Mouse (Mus musculus) limb, embryonic 13.5 days (tissue): ENCODE data around the gene Tesk1. TPM values are rescaled to one million over a fixed set of nuclear protein-coding genes. Genes with fewer than 3 reads are reported as not detected.

Experiments
- ATAC-seq: fragments of 200-750 bp; cut with Nextera tagmentation; 2 replicates; pipeline ENCODE4 v1.8.0; 2017; ENCODE audit warnings: low read depth, moderate number of reproducible peaks, moderate TSS enrichment; ENCODE audit not compliant: low FRiP score
- H3K27ac ChIP-seq: fragments of 300-500 bp; sonication (generic); 2 replicates; pipeline ENCODE4 v1.5.1; 2015; ENCODE audit warnings: inconsistent platforms, mild to moderate bottlenecking, moderate library complexity
- H3K27me3 ChIP-seq: fragments of 300-500 bp; sonication (generic); 2 replicates; pipeline ENCODE4 v1.6.1; 2015; ENCODE audit warnings: mild to moderate bottlenecking, inconsistent platforms
- H3K36me3 ChIP-seq: fragments of 300-500 bp; sonication (generic); 2 replicates; pipeline ENCODE4 v1.6.1; 2015; ENCODE audit warnings: inconsistent platforms, mild to moderate bottlenecking, moderate library complexity
- H3K4me1 ChIP-seq: fragments of 300-500 bp; sonication (generic); 2 replicates; pipeline ENCODE4 v1.6.1; 2015; ENCODE audit warnings: inconsistent platforms
- H3K4me2 ChIP-seq: fragments of 300-500 bp; sonication (generic); replicated peaks from 2 replicates; pipeline ENCODE4 v1.6.1; 2015; ENCODE audit warnings: inconsistent platforms, mild to moderate bottlenecking, moderate library complexity
- H3K4me3 ChIP-seq: fragments of 300-500 bp; sonication (generic); 2 replicates; pipeline ENCODE4 v1.5.1; 2015; ENCODE audit warnings: moderate library complexity, mild to moderate bottlenecking, inconsistent platforms
- H3K9ac ChIP-seq: fragments of 300-500 bp; sonication (generic); 2 replicates; pipeline ENCODE4 v1.6.1; 2015; ENCODE audit warnings: mild to moderate bottlenecking, inconsistent platforms
- H3K9me3 ChIP-seq: fragments of 300-500 bp; sonication (generic); 2 replicates; pipeline ENCODE4 v1.6.1; 2016; ENCODE audit warnings: inconsistent platforms
- WGBS: fragments of 180-500 bp; shearing (Covaris S2); methylation state at CpG from one replicate; pipeline ENCODE4 v1.1.7; 2015; 5-methylcytosine and 5-hydroxymethylcytosine counted together
- polyA plus RNA-seq: library from polyadenylated mRNA; unstranded; fragments of >200 nt; fragmentation: Nextera tagmentation; extraction: Ambion mirVana; gene quantifications from 2 replicates; pipeline ENCODE4 v1.2.1, GENCODE M21; 2015

The Tesk1 gene
- polyA plus RNA-seq, 1 experiment from 2014 or later, result 7.7 TPM

DNA sequence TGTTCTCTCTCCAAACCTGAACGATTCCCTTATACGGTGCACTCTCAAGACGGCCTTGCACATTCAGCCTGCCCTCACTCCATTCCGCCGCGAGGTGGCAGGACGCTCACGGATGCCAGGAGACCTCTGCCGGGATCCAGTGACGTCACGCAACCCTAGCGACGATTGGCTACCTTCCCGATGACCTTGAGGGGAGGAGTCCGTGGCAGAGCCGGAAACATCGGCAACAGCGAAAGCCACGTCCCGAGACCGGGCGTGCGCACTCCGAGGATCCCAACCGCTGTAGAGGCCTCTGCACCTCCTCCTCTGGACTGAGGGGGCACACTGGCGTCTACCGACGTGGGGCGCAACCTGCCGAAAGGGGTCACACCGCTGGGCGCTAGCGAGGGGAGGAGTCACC lies 305 bp downstream of the Tesk1 start:
- H3K36me3 ChIP-seq, result peaks cover 23% of the 10 kb centered on the region
- H3K4me1 ChIP-seq, result peaks cover 16% of the 10 kb centered on the region
- peak overlapping the region; percentile 89 for H3K4me2 ChIP-seq
- peak overlapping the region; percentile 98 for H3K4me3 ChIP-seq
- no peaks in the 10 kb centered on the region for H3K27me3 ChIP-seq
- H3K27ac ChIP-seq, result peak overlapping the region; percentile 95
- peak overlapping the region; percentile 98 for H3K9ac ChIP-seq
- peak; percentile 95 for ATAC-seq
- under 1% methylated on average over 33 of the region's 33 CpGs for WGBS
- no peaks in the 10 kb centered on the region for H3K9me3 ChIP-seq

DNA sequence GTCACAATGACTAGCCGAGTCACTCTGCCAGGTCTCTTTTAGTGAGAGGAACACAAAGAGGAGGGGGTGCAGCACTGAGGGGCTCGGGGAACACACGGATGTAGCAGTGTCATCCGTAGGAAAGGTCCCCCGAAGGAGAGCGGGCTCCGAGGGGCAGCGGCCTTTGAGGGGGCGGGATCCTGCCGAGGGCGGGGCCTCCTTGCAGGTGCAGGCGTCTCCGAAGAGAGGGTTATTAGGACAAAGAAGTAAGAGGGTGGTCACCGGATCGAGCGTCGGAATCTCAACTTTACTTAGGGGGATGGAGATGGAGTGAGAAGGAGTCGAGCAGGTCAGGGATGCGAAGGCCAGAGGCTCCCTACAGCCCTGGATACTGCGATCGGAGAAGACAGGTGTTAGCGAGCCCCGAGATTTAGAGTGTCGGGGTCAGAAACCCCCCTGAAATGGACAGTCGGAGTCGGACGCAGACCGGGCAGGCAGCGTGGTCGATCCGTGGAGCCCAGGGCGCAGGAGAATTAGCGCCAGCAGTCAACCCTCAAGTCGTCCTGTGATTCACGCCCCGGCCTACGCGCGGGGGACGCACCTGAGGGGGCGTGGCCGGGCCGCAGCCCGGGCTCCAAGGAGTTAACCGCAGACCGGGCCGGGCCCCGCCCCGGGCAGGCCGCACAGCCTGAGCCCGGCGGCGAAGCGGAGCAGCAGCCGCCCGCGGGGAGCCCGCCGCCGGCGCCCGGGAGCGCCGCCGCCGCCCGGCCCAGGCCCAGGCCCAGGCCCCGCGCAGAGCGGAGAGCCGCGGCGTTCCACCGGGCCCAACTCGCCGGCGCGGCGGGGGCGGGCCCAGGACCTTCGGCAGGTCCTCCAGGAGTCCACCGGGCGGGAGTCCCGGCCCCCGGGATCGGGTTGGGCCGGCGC lies 970 bp downstream of the Tesk1 start:
- WGBS, result under 1% methylated on average over 78 of the region's 88 CpGs
- Histone ChIP-seq H3K9ac (peak overlapping the region; percentile 98), H3K4me1 (peaks cover 16% of the 10 kb centered on the region), H3K4me3 (peak overlapping the region; percentile 98), H3K36me3 (peaks cover 30% of the 10 kb centered on the region), H3K27ac (peak overlapping the region; percentile 95), H3K4me2 (peak overlapping the region; percentile 89), H3K9me3 (no peaks in the 10 kb centered on the region), H3K27me3 (no peaks in the 10 kb centered on the region)
- peak; percentile 66 for ATAC-seq

DNA sequence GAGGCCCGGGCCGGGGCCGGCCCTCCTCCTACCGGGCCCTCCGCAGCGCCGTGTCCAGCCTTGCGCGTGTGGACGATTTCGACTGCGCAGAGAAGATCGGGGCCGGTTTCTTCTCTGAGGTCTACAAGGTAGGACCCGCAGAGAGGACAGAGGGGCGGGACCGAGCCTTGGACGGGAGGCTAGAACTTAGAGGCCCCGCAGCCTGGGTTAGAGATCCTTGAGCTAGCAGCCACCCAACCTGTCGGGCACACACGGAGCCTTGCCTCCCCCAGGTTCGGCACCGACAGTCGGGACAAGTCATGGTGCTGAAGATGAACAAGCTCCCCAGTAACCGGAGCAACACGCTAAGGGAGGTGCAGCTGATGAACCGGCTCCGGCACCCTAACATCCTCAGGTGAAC lies 1.8 kb downstream of the Tesk1 start:
- 2% methylated on average over 27 of the region's 28 CpGs for WGBS
- Histone ChIP-seq H3K9ac (peak overlapping the region; percentile 98), H3K36me3 (peaks cover 38% of the 10 kb centered on the region), H3K4me1 (peaks cover 16% of the 10 kb centered on the region), H3K4me2 (peak overlapping the region; percentile 89), H3K27ac (peak overlapping the region; percentile 95), H3K9me3 (no peaks in the 10 kb centered on the region), H3K4me3 (peak overlapping the region; percentile 98), H3K27me3 (no peaks in the 10 kb centered on the region)
- ATAC-seq, result 0 out of 2 replicates have a peak, but pooled peaks have one; percentile 2

DNA sequence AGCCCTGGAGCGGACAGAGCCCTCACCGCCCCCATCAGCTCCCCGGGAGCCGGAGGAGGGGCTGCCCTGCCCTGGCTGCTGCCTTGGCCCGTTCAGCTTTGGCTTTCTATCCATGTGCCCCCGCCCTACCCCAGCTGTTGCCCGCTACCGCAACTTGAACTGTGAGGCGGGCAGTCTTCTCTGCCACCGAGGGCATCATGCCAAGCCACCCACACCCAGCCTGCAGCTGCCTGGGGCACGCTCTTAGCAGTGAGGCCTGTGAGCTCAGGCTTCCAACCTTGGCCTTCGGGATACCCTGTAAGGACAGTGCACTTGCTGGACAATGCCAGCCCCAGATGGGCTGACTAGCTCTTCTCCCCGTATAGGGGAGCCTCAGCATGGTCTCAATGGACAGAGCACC lies 5.5 kb downstream of the Tesk1 start:
- Histone ChIP-seq H3K27me3 (peaks cover 10% of the 10 kb centered on the region), H3K4me2 (no peak overlapping the region), H3K4me1 (peaks cover 24% of the 10 kb centered on the region), H3K27ac (no peak overlapping the region), H3K9me3 (no peaks in the 10 kb centered on the region), H3K36me3 (peaks cover 42% of the 10 kb centered on the region), H3K9ac (0 out of 2 replicates have a peak overlapping the region, but pooled peaks have one; percentile 31), H3K4me3 (no peak overlapping the region)
- no peak for ATAC-seq
- 92% methylated on average over 13 of the region's 13 CpGs for WGBS

DNA sequence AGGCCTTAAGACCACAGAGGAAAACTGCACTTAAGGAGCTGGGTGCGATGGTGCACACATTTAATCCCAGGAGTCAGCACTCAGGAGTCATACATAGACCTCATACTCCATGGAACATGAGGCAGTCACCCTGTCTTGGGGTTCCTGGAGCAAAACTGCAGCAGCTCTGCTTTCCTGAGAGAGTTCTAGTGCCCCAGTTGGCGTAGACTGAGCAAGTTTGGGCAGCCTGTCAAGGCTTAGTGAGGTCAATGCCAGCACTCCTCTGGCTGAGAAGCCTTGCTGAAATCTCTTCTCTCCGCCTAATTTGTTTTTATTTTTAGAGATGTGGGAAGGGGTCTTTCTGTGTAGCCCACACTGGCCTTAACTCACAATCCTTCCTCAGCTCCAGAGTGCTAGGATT lies 6.8 kb downstream of the Tesk1 start:
- H3K4me1 ChIP-seq, result peaks cover 31% of the 10 kb centered on the region
- no peak overlapping the region for H3K4me3 ChIP-seq
- H3K27me3 ChIP-seq, result peaks cover 23% of the 10 kb centered on the region
- ATAC-seq, result no peak
- WGBS, result 92% methylated on average over 3 of the region's 3 CpGs
- H3K9me3 ChIP-seq, result no peaks in the 10 kb centered on the region
- no peak overlapping the region for H3K27ac ChIP-seq
- peaks cover 42% of the 10 kb centered on the region for H3K36me3 ChIP-seq
- no peak overlapping the region for H3K9ac ChIP-seq
- H3K4me2 ChIP-seq, result no peak overlapping the region

DNA sequence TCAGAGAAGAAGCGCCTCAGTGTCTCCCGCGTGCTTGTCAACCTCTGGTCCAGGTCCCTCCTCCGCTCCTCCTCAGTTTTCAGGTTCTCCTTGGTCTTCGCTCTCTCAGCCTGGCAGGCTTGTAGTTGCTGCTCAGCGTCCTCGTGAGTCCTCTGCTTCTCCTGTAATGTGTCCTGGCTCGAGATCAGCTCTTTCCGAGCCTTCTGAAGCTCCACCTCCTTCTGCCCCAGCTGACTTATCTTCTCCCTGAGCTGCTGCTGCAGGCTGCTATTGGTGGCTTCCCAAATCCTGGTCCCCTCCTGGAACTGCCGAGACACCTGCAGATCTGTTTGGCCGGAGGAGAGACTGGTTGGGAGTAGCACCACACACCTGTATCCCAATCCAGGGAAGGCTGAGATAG lies 10.6 kb downstream of the Tesk1 start:
- Histone ChIP-seq H3K4me1 (peaks cover 32% of the 10 kb centered on the region), H3K4me3 (no peak overlapping the region), H3K36me3 (peaks cover 16% of the 10 kb centered on the region), H3K4me2 (no peak overlapping the region), H3K27me3 (peaks cover 49% of the 10 kb centered on the region), H3K27ac (no peak overlapping the region), H3K9me3 (no peaks in the 10 kb centered on the region), H3K9ac (no peak overlapping the region)
- no peak for ATAC-seq
- WGBS, result 52% methylated on average over 11 of the region's 11 CpGs

DNA sequence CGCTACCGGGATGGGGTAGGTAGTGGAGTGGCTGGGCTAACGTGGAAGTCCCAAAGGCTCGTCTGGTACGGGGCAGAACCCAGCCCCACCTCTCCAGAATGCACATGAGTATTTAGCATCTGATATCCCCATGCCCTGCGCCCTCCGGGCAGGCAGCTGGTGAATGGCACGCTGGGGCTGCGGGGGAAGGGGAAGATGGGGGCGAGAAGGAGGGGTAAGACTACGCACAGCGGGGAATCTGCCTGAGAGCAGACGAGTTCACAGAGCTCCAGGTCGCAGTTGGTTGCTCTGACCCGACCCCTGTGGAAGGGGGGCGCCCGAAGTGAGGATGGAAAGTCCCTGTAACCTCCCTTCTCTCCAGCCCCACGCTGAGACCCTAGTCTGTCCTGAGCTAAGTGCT lies 11.7 kb downstream of the Tesk1 start:
- peaks cover 5% of the 10 kb centered on the region for H3K36me3 ChIP-seq
- no peak for ATAC-seq
- under 1% methylated on average over 18 of the region's 18 CpGs for WGBS
- H3K9ac ChIP-seq, result peak overlapping the region; percentile 57
- H3K27ac ChIP-seq, result no peak overlapping the region
- H3K9me3 ChIP-seq, result no peaks in the 10 kb centered on the region
- H3K4me1 ChIP-seq, result peaks cover 32% of the 10 kb centered on the region
- H3K27me3 ChIP-seq, result peaks cover 49% of the 10 kb centered on the region
- peak overlapping the region; percentile 62 for H3K4me2 ChIP-seq
- H3K4me3 ChIP-seq, result peak overlapping the region; percentile 29

DNA sequence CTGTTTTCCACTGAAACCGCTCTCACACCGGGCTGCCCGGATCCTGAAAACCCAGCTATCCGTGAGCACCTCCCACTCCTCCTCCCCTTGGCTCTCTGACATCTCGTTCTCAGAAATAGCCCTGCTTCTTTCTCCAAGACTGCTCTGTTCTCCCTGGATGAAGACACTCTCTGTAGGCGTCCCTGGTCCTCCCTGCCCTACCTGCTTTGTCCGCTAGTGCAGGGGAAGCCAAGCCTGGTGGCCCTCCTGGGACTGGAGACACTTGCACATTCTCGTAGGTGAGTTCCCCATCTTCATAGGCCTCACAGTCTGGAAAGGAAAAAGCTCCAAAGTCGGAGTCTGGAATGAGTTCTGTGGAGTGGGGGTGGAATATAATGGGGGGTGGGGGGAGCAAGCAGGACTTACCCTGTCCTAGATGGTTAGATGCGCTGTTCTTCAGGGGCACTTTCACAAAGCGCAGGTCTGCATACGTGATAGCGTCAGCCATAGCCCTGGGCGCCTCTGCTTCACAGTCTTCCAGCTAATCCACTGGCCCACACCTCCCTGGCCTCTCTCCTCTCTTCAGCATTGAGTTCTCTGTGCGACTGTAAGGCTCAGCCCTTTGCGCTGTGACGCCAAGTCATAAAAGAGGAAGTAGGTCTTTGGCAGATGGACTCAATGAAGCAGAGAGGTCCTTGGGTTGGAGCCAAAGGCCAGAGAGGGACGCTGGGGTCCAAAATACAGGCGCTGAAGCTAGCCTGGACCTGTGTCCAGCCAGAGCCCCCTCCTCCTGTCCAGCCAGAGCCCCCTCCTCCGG lies 12.5 kb downstream of the Tesk1 start, which contains the start of gene Cd72:
Cd72 (minus strand) TSS at position 588 of the 796 bp plus-strand sequence.
- WGBS, result 26% methylated on average over 20 of the region's 20 CpGs

DNA sequence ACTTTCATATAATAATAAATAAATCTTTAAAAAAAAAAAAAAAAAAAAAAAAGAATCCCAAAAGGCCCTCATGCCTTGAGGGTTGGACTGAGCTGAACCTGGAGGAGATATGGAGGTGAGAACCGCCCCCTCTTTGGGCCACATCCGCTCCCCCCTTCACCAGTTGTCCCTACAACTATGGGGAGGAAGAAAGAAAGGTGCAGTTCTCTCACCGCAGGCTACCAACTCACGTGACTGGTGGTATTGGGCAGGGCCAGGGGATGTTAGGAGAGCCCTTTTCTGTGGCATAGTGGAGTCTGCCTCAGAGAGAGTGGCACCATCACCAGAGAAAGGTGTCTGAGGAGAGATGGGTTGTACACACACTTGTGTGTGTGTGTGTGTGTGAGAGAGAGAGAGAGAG lies 14.7 kb downstream of the Tesk1 start:
- no peak for ATAC-seq
- H3K36me3 ChIP-seq, result no peaks in the 10 kb centered on the region
- H3K27me3 ChIP-seq, result peaks cover 46% of the 10 kb centered on the region
- WGBS, result 23% methylated on average over 4 of the region's 4 CpGs
- H3K4me2 ChIP-seq, result no peak overlapping the region
- H3K9me3 ChIP-seq, result no peaks in the 10 kb centered on the region
- H3K4me3 ChIP-seq, result no peak overlapping the region
- H3K9ac ChIP-seq, result no peak overlapping the region
- H3K4me1 ChIP-seq, result peaks cover 24% of the 10 kb centered on the region
- no peak overlapping the region for H3K27ac ChIP-seq

More for the DNA sequence above, 12.5 kb downstream of the Tesk1 start, which contains the start of gene Cd72:
- no peaks in the 10 kb centered on the region for H3K36me3 ChIP-seq
- peaks cover 29% of the 10 kb centered on the region for H3K4me1 ChIP-seq
- peak within 1 kb of the TSS; percentile 57 for H3K9ac ChIP-seq
- no peaks in the 10 kb centered on the region for H3K9me3 ChIP-seq
- H3K27ac ChIP-seq, result no peak within 1 kb of the TSS
- ATAC-seq, result no peak
- peak within 1 kb of the TSS; percentile 62 for H3K4me2 ChIP-seq
- peaks cover 49% of the 10 kb centered on the region for H3K27me3 ChIP-seq
- H3K4me3 ChIP-seq, result peak within 1 kb of the TSS; percentile 29

DNA sequence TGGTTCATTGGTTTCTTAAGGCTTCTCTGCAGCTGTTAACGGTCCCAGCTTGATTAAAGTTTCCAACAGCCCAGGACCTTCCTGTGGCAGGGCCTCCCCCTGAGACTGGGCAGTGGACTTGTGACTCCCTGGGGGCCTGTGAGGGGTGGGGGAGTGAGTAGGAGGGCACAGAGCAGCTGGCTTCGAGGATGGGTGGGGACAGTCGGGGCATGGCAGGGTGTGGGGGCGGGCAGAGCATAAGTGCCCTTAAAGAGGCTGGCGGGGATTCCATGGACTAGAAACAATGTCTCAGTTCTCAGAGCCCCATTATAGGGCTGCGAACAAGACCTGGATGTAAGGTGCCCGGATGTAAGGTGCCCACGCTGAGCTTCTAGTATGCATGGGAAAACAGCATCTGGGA lies 15.4 kb downstream of the Tesk1 start:
- Histone ChIP-seq H3K9ac (no peak overlapping the region), H3K27ac (no peak overlapping the region), H3K9me3 (no peaks in the 10 kb centered on the region), H3K36me3 (no peaks in the 10 kb centered on the region), H3K4me2 (no peak overlapping the region), H3K4me1 (peaks cover 24% of the 10 kb centered on the region), H3K4me3 (no peak overlapping the region), H3K27me3 (peaks cover 40% of the 10 kb centered on the region)
- WGBS, result 25% methylated on average over 8 of the region's 8 CpGs
- no peak for ATAC-seq

DNA sequence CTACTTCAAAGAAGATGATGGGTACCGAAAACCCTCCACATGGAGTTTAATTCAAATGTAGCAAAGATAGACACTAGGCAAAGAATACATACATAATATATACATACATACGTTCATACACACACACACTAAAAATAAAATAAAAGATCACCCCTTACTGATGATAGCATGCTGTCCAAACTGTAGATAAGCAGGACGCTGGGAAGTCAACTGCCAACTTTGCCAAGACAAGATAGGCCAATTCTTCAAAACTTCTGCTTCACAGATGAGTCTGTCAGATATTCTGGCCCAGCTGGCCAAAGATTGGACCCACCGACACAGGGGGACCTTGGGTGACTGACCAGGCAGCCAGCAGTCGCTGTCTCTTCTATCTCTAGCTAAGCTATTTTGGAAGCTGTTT lies 21.4 kb downstream of the Tesk1 start:
- Histone ChIP-seq H3K27me3 (no peaks in the 10 kb centered on the region), H3K9ac (no peak overlapping the region), H3K4me1 (no peaks in the 10 kb centered on the region), H3K36me3 (no peaks in the 10 kb centered on the region), H3K27ac (no peak overlapping the region), H3K4me3 (no peak overlapping the region), H3K4me2 (no peak overlapping the region), H3K9me3 (no peaks in the 10 kb centered on the region)
- 90% methylated on average over 5 of the region's 5 CpGs for WGBS
- no peak for ATAC-seq

DNA sequence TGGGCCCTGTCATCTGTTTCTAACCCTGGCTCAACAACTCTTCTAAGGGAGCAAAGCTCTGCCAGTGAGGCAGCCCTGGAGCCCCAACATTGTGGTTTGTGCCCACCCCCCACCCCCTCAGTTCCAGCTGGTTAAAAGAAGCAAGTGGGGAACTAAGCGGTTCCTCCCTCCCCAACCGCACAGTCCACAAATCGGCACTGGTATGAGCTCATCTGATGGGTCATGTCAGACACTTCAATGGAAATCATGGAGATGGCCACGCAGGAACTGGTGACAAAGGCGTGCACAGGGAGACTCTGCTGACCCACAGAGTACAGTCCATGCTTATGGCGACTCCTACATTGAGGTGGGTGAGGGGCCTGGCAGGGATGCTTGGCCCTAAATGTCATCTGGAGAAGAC lies 24.2 kb downstream of the Tesk1 start:
- no peak overlapping the region for H3K27ac ChIP-seq
- WGBS, result 87% methylated on average over 6 of the region's 6 CpGs
- H3K4me2 ChIP-seq, result no peak overlapping the region
- H3K9me3 ChIP-seq, result no peaks in the 10 kb centered on the region
- H3K27me3 ChIP-seq, result no peaks in the 10 kb centered on the region
- 0 out of 2 replicates have a peak overlapping the region, but pooled peaks have one; percentile 8 for H3K9ac ChIP-seq
- no peaks in the 10 kb centered on the region for H3K36me3 ChIP-seq
- no peak overlapping the region for H3K4me3 ChIP-seq
- ATAC-seq, result no peak
- no peaks in the 10 kb centered on the region for H3K4me1 ChIP-seq
